Mouse (Mus musculus): ENCODE data around the gene Zfp280c.

Gene Zfp280c

GRCm38 (mm10) chrX:48594099-48594760, at the start of gene Zfp280c:
TSS of gene Zfp280c (minus strand) at chrX:48594504.
- in situ Hi-C loops (cut with MboI, MseI) = no loop called here

GRCm38 (mm10) chrX:48637032-48637431, 42.7 kb upstream of the Zfp280c start:
- in situ Hi-C loops (cut with MboI, MseI) = no loop called here

DNA sequence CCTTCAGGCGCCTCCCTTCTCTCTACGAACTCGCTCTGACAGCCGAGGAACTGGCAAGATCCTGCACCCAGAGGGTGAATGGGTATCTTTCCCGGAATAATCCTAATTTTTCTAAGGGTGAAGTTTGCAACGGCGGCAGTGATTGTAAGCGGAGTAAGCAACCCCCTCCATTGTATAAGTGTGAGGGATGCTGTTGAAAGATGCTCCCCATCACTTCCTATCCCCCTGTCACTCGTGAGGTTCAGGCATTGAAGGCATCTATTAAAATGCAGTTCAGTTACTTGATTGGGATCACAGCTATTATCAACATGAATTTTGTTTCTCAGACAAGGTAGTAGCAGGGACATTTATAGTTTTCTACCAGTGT, 29.7 kb upstream of the Zfp280c start:
- in situ Hi-C loops (cut with MboI, MseI) = no loop called here

DNA sequence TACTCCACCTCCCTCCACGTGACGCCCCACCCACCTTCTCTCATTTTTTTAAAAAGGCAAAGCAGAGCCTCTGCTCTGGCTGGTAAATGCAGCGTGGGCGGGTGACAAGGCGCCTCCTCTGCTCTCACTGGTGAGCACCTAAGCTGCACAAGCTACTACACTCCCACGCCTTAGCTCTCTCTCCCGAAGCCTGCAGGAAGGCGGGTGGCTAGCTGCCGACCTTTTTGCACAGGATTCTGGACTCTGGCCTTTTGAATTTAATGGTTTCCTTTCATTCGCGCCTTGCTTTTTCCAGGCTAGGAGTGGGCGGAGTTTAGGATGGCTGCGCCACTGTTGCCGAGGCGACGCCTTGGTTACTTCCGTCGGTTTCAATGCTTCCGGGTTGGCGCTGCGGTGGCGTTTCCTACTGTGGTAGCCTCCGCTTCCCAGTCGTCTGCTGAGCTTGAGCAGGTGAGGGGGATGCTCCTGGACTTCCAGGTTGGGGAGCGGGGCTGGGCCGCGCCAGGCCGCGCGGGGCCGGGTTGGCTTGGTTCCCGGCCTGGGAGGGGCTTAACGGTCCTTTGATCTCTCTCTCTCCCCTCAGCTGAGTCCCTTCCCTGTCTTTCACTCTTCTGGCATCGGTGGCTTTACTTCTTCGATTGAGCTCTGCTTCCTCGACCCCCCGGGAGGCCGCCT, 29.2 kb upstream of the Zfp280c start, which contains the start of gene Slc25a14:
Slc25a14 (plus strand) TSS at position 35 of the 675 bp plus-strand sequence.
- in situ Hi-C loops (cut with MboI, MseI) = no loop called here

GRCm38 (mm10) chrX:48623049-48623378, 28.7 kb upstream of the Zfp280c start:
- in situ Hi-C loops (cut with MboI, MseI) = no loop called here

- in situ Hi-C loops (cut with MboI, MseI) = no loop called here
These were observed 10.6 kb upstream of the Zfp280c start for GRCm38 (mm10) chrX:48604872-48605271.

GRCm38 (mm10) chrX:48596906-48597305, 2.6 kb upstream of the Zfp280c start:
- in situ Hi-C loops (cut with MboI, MseI) = no loop called here

- in situ Hi-C loops (cut with MboI, MseI) = no loop called here
These were observed 1.7 kb upstream of the Zfp280c start for GRCm38 (mm10) chrX:48596053-48596452.

DNA sequence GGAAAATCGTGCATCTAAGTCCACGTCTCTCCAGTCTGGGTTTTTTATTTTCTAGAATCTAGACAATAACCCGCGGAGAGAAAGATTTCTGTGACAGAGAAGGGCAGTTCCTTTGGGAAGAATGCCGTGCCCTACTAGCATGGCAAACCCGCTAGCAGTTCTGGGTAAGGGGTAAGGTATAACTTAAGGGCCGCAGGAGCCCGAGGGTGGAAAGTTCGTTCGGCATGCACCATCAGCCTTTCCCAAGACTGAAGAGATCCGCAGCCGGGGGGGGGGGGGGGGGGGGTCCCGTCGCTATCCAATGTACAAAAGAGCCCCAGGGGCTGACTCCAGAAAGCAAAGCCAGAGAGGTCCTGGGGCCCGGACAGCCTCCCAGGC, 594 bp downstream of the Zfp280c start:
- in situ Hi-C loops (cut with MboI, MseI) = no loop called here

DNA sequence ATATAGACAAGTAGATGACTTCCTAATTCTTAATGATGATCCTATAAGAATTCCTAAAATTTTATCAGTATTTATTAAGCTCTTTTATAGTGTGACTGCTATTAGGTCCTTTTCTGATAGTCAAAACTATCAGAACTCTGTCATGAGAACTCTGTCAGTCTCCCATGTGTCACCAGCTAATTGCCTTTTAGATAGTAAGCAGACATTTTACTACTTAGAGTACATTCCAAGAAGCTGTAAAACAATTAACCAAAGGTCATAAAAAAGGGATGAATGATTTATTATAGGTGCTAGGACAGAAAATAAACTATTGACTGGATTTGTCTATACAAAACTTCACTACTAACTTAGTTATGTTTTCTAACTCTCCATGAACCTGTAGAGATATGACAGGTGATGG, 11.0 kb downstream of the Zfp280c start:
- in situ Hi-C loops (cut with MboI, MseI) = no loop called here

DNA sequence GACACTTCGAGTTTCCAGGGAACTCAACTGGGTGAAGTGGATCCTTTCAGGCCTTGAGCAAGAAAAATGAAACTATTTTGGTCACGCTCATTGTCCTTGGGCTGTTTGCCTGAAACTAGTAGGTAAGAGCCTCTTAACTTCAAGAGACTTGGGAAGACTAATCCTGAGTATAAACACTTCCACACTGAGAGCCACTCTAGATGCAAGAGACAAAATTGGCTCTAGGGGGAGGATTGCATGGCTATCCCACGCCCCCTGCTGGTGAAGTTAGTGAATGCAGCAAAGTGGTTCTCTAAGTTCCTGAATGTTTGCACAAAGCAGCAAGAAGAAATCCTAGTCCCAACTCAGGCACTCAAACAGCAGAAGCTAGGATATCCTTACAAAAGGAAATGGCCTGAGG, 62.1 kb downstream of the Zfp280c start:
- in situ Hi-C loops (cut with MboI, MseI) = loop anchor here (5.0 kb wide), 1 partner anchor 105 kb away; no protein-coding TSS in a partner anchor

GRCm38 (mm10) chrX:48526435-48526834, 67.9 kb downstream of the Zfp280c start:
- in situ Hi-C loops (cut with MboI, MseI) = loop anchor here (5.0 kb wide), 1 partner anchor 529 kb away; no protein-coding TSS in a partner anchor

DNA sequence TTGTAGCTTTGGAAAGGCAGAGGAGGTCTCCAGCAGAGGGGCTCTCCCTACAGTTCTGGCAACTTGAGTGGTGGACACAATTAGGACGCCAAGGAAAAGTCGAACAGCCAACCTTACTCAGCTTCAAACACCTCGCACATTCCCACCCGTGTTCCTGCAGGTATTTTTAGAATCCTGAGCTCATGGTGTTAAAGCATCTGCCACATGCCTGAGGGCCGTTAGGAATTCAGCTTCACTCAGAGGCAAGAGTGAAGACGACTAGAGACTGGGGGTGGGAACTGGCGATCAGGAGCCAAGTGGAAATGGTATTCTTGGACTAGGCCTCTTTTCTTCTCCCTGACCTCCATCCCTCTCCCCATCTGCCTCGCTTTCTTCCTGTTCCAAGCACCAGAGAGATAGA, 68.4 kb downstream of the Zfp280c start:
- in situ Hi-C loops (cut with MboI, MseI) = loop anchor here (5.0 kb wide), 1 partner anchor 529 kb away; no protein-coding TSS in a partner anchor

GRCm38 (mm10) chrX:48525332-48525731, 69.0 kb downstream of the Zfp280c start:
- in situ Hi-C loops (cut with MboI, MseI) = loop anchor here (5.0 kb wide), 1 partner anchor 528 kb away; no protein-coding TSS in a partner anchor

- in situ Hi-C loops (cut with MboI, MseI) = no loop called here
These were observed 70.8 kb downstream of the Zfp280c start for GRCm38 (mm10) chrX:48523512-48523911.

- in situ Hi-C loops (cut with MboI, MseI) = no loop called here
These were observed 72.7 kb downstream of the Zfp280c start for GRCm38 (mm10) chrX:48521651-48522050.

DNA sequence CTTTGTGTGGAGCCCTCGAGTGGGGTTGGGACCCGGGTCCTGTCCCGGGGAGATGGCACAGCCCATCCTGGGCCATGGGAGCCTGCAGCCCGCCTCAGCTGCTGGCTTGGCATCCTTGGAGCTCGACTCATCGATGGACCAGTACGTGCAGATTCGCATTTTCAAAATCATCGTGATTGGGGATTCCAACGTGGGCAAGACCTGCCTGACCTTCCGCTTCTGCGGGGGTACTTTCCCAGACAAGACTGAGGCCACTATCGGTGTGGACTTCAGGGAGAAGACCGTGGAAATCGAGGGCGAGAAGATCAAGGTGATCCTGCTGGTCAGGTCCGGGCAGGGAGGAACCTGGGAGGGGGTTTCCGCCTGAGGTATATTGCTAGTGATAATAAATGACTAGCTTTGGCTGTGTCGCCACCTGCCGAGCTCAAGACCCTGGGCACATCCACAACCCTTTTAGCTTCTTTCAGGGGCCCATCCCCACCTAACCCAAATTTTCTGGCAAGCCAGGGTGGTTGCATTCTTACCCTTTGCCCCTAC, 74.7 kb downstream of the Zfp280c start:
- in situ Hi-C loops (cut with MboI, MseI) = no loop called here

- in situ Hi-C loops (cut with MboI, MseI) = no loop called here
These were observed 75.3 kb downstream of the Zfp280c start, which contains the start of gene Rab33a for GRCm38 (mm10) chrX:48518808-48519548. TSS of gene Rab33a (plus strand) at chrX:48519285.

GRCm38 (mm10) chrX:48518211-48518807, 76.0 kb downstream of the Zfp280c start:
- in situ Hi-C loops (cut with MboI, MseI) = no loop called here

DNA sequence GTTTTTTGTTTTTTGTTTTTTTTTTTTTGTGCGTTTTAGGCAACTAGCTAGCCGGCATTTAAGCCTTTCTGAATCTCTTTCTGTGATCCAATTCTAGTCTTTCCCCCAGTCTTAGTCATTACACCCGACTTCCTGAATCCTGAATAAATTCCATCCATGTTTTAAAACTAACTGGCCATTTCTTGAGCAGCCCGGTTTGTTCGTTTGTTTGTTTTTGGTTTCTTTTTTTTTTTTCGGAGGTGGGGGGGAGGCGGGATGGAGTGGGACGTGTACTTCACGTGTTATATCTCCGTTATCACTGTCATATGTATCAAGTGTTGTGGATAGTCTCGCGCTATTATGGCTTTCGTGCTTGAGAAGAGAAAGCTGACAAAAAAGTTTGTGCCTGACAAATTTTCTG, 80.5 kb downstream of the Zfp280c start:
- in situ Hi-C loops (cut with MboI, MseI) = no loop called here

- in situ Hi-C loops (cut with MboI, MseI) = no loop called here
These were observed 81.0 kb downstream of the Zfp280c start, which contains the start of gene Aifm1 for GRCm38 (mm10) chrX:48513166-48513807. TSS of gene Aifm1 (minus strand) at chrX:48513563.
